Mouse (Mus musculus) testis, postnatal 10 days (tissue): ENCODE measurements around the gene Afap1l2.

Experiments used
- DNase-seq: peaks from one replicate; pipeline ENCODE4 v3.0.0; 2021; ENCODE audit warnings: low spot score

Afap1l2 gene

GRCm38 (mm10) chr19:56877364-56877763, 130.7 kb downstream of the Afap1l2 start:
- DNase-seq: no peak

- DNase-seq: no peak
Observed at GRCm38 (mm10) chr19:56874601-56875315, 133.3 kb downstream of the Afap1l2 start.

GRCm38 (mm10) chr19:56873816-56874600, 134.0 kb downstream of the Afap1l2 start, which contains the start of gene Vwa2:
Vwa2 (plus strand) TSS chr19:56874249.
- peak; percentile 62 for DNase-seq

- no peak for DNase-seq
Observed at GRCm38 (mm10) chr19:56867701-56868100, 140.3 kb downstream of the Afap1l2 start.
